Mouse (Mus musculus): ENCODE measurements around the gene Gm10715. TPM values are rescaled to one million over a fixed set of nuclear protein-coding genes. Genes with fewer than 3 reads are reported as not detected.
"Not testable (repeated sequence)": the region's sequence is repeated elsewhere in the genome, so short reads cannot be mapped to it uniquely, and the experiment has no call there.

The Gm10715 gene
- polyA plus RNA-seq, 1 experiment from 2014 or later = not detected

DNA sequence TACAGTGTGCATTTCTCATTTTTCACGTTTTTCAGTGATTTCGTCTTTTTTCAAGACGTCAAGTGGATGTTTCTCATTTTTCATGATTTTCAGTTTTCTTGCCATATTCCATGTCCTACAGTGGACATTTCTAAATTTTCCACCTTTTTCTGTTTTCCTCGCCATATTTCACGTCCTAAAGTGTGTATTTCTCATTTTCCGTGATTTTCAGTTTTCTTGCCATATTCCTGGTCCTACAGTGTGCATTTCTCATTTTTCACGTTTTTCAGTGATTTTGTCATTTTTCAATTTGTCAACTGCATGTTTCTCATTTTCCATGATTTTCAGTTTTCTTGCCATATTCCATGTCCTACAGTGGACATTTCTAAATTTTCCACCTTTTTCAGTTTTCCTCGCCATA lies 2.4 kb upstream of the Gm10715 start, which contains the start of gene Gm17535:
TSS of gene Gm17535 (plus strand) at position 301 of the 400 bp plus-strand sequence.
- not testable (repeated sequence) for H3K4me1 ChIP-seq (replicated peaks; ENCODE audit: control insufficient read depth, insufficient read depth, low read length); H3K27ac ChIP-seq (ENCODE audit: low read length); H3K4me3 ChIP-seq (ENCODE audit: low read length); ATAC-seq (ENCODE audit: low read depth); H3K27me3 ChIP-seq (ENCODE audit: control insufficient read depth, insufficient read depth, low read depth, low read length); H3K9me3 ChIP-seq (ENCODE audit: control insufficient read depth, low read length); H3K9ac ChIP-seq (ENCODE audit: low read length); H3K4me2 ChIP-seq (ENCODE audit: low read depth, low read length); H3K36me3 ChIP-seq (ENCODE audit: control insufficient read depth, insufficient read depth, low read length)
- WGBS = no CpG with 5 or more reads among the region's 8 CpGs

DNA sequence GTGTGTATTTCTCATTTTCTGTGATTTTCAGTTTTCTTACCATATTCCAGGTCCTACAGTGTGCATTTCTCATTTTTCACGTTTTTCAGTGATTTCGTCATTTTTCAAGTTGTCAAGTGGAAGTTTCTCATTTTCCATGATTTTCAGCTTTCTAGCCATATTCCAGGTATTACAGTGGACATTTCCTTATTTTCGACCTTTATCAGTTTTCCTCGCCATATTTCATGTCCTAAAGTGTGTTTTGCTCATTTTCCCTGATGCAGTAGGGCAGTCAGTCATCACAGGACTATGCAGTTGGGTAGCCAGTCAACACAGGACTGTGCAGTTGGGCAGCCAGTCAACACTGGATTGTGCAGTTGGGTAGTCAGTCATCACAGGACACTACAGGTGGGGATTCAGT lies 1.5 kb downstream of the Gm10715 start:
- H3K9me3 ChIP-seq (ENCODE audit: control insufficient read depth, low read length); ATAC-seq (ENCODE audit: low read depth); H3K9ac ChIP-seq (ENCODE audit: low read length); H3K27me3 ChIP-seq (ENCODE audit: control insufficient read depth, insufficient read depth, low read depth, low read length); H3K36me3 ChIP-seq (ENCODE audit: control insufficient read depth, insufficient read depth, low read length); H3K4me3 ChIP-seq (ENCODE audit: low read length); H3K27ac ChIP-seq (ENCODE audit: low read length); H3K4me2 ChIP-seq (ENCODE audit: low read depth, low read length); H3K4me1 ChIP-seq (replicated peaks; ENCODE audit: control insufficient read depth, insufficient read depth, low read length): not testable (repeated sequence)
- WGBS = 64% methylated on average over 4 of the region's 4 CpGs

Small RNA genes within 50 kb of the gene (microRNA-seq; reads per million reads assigned to microRNA genes)
- not detected for gene Mir101c

Other genes with a start within 250 kb of the Gm10715 start
- not detected in 2 replicates for gene Gm10722, start 36.0 kb upstream of the Gm10715 start, polyA plus RNA-seq (2015; fragmentation: Nextera tagmentation; extraction: Ambion mirVana)
- not detected in 2 replicates for gene Gm11168, start 33.5 kb upstream of the Gm10715 start, polyA plus RNA-seq (2015; fragmentation: Nextera tagmentation; extraction: Ambion mirVana)
- not detected in 2 replicates for gene Gm10721, start 23.7 kb upstream of the Gm10715 start, polyA plus RNA-seq (2015; fragmentation: Nextera tagmentation; extraction: Ambion mirVana)
- not detected in 2 replicates for gene Gm10720, start 21.2 kb upstream of the Gm10715 start, polyA plus RNA-seq (2015; fragmentation: Nextera tagmentation; extraction: Ambion mirVana)
- gene Gm10719, start 19.5 kb upstream of the Gm10715 start, polyA plus RNA-seq (2015; fragmentation: Nextera tagmentation; extraction: Ambion mirVana) = not detected in 2 replicates
- 0.62 TPM in 1 of 2 replicates, not detected in the other for gene Gm10718, start 13.3 kb upstream of the Gm10715 start, polyA plus RNA-seq (2015; fragmentation: Nextera tagmentation; extraction: Ambion mirVana)
- 0.44 TPM in 1 of 2 replicates, not detected in the other for gene Gm10717, start 11.5 kb upstream of the Gm10715 start, polyA plus RNA-seq (2015; fragmentation: Nextera tagmentation; extraction: Ambion mirVana)
- not detected in 2 replicates for gene Gm17535, start 2.3 kb upstream of the Gm10715 start, polyA plus RNA-seq (2015; fragmentation: Nextera tagmentation; extraction: Ambion mirVana)

Measured in lung, embryonic 16.5 days (tissue).